Mouse (Mus musculus): ENCODE data around the gene Egfl8.

The Egfl8 gene

GRCm38 (mm10) chr17:34582528-34582927 is 33.2 kb downstream of the Egfl8 start:
- in situ Hi-C loops (cut with MboI), result loop anchor here (25.0 kb wide), 1 partner anchor 395 kb away; the partner anchor contains the start of genes Psmb8, Psmb9 and Tap1

- in situ Hi-C loops (cut with MboI), result loop anchor here (25.0 kb wide), 1 partner anchor 391 kb away; the partner anchor contains the start of genes Psmb8, Psmb9 and Tap1
These were observed 37.7 kb downstream of the Egfl8 start for GRCm38 (mm10) chr17:34578070-34578469.

GRCm38 (mm10) chr17:34576577-34576976 is 39.2 kb downstream of the Egfl8 start:
- in situ Hi-C loops (cut with MboI), result loop anchor here (25.0 kb wide), 1 partner anchor 389 kb away; the partner anchor contains the start of genes Psmb8, Psmb9 and Tap1

GRCm38 (mm10) chr17:34572361-34572760 is 43.4 kb downstream of the Egfl8 start:
- in situ Hi-C loops (cut with MboI), result no loop called here

- in situ Hi-C loops (cut with MboI), result no loop called here
These were observed 43.9 kb downstream of the Egfl8 start for GRCm38 (mm10) chr17:34571875-34572274.

GRCm38 (mm10) chr17:34569919-34570318 is 45.9 kb downstream of the Egfl8 start:
- in situ Hi-C loops (cut with MboI), result loop anchor here (5.0 kb wide), 1 partner anchor 47 kb away; the partner anchor contains the start of gene Egfl8

- in situ Hi-C loops (cut with MboI), result loop anchor here (5.0 kb wide), 1 partner anchor 49 kb away; the partner anchor contains the start of gene Egfl8
These were observed 47.4 kb downstream of the Egfl8 start for GRCm38 (mm10) chr17:34568421-34568820.

GRCm38 (mm10) chr17:34567311-34567710 is 48.5 kb downstream of the Egfl8 start:
- in situ Hi-C loops (cut with MboI), result loop anchor here (5.0 kb wide), 1 partner anchor 50 kb away; the partner anchor contains the start of gene Egfl8

GRCm38 (mm10) chr17:34564796-34565195 is 51.0 kb downstream of the Egfl8 start:
- in situ Hi-C loops (cut with MboI), result loop anchor here (5.0 kb wide), 1 partner anchor 53 kb away; the partner anchor contains the start of gene Egfl8

- in situ Hi-C loops (cut with MboI), result no loop called here
These were observed 51.8 kb downstream of the Egfl8 start, which contains the start of gene Notch4 for GRCm38 (mm10) chr17:34564003-34564421. Gene Notch4, plus strand, starts transcription at chr17:34564268.

GRCm38 (mm10) chr17:34563354-34563753 is 52.4 kb downstream of the Egfl8 start:
- in situ Hi-C loops (cut with MboI), result no loop called here
